Mouse (Mus musculus) limb, embryonic 14.5 days (tissue): ENCODE measurements around the gene Dyrk2. TPM values are rescaled to one million over a fixed set of nuclear protein-coding genes. Genes with fewer than 3 reads are reported as not detected.

Experiments
- ATAC-seq: fragments of 200-750 bp; cut with Nextera tagmentation; 2 replicates; pipeline ENCODE4 v1.8.0; 2017; ENCODE audit warnings: low read depth, moderate number of reproducible peaks, moderate TSS enrichment; ENCODE audit not compliant: low FRiP score
- DNase-seq: peaks from one replicate; pipeline ENCODE4 v3.0.0-alpha.2; 2015; ENCODE audit warnings: low spot score
- H3K27ac ChIP-seq: fragments of 300-500 bp; sonication (generic); replicated peaks from 2 replicates; pipeline ENCODE4 v1.5.1; 2014; ENCODE audit warnings: low read depth, mild to moderate bottlenecking, low read length, moderate library complexity, mixed read lengths
- H3K27me3 ChIP-seq: fragments of 300-500 bp; sonication (generic); 2 replicates; pipeline ENCODE4 v1.6.1; 2014; ENCODE audit warnings: low read length, mixed read lengths; ENCODE audit not compliant: control insufficient read depth, insufficient read depth
- H3K36me3 ChIP-seq: fragments of 300-500 bp; sonication (generic); 2 replicates; pipeline ENCODE4 v1.6.1; 2014; ENCODE audit warnings: mild to moderate bottlenecking, low read length, moderate library complexity, mixed read lengths; ENCODE audit not compliant: control insufficient read depth, insufficient read depth
- H3K4me1 ChIP-seq: fragments of 300-500 bp; sonication (generic); 2 replicates; pipeline ENCODE4 v1.6.1; 2014; ENCODE audit warnings: antibody characterized with exemption, low read length, mixed read lengths; ENCODE audit not compliant: control insufficient read depth, insufficient read depth
- H3K4me2 ChIP-seq: fragments of 300-500 bp; sonication (generic); replicated peaks from 2 replicates; pipeline ENCODE4 v1.6.1; 2014; ENCODE audit warnings: low read depth, mild to moderate bottlenecking, low read length, moderate library complexity; ENCODE audit not compliant: severe bottlenecking
- H3K4me3 ChIP-seq: fragments of 300-500 bp; sonication (generic); replicated peaks from 2 replicates; pipeline ENCODE4 v1.5.1; 2014; ENCODE audit warnings: low read length
- H3K9ac ChIP-seq: fragments of 300-500 bp; sonication (generic); 2 replicates; pipeline ENCODE4 v1.6.1; 2014; ENCODE audit warnings: mild to moderate bottlenecking, low read depth, low read length, moderate library complexity; ENCODE audit not compliant: severe bottlenecking
- H3K9me3 ChIP-seq: fragments of 300-500 bp; sonication (generic); 2 replicates; pipeline ENCODE4 v1.6.1; 2016; ENCODE audit warnings: low read length; ENCODE audit not compliant: control insufficient read depth
- POLR2A ChIP-seq: fragments of 200-500 bp; IDR thresholded peaks from 2 replicates; pipeline ENCODE4 v1.8.0; 2012; ENCODE audit warnings: inconsistent platforms, mild to moderate bottlenecking, moderate library complexity, borderline replicate concordance; ENCODE audit not compliant: insufficient read depth, insufficient read length; ENCODE audit errors: extremely low read depth
- WGBS: fragments of 180-500 bp; shearing (Covaris S2); extraction: QIAGEN DNeasy Blood & Tissue Kit; methylation state at CpG from one replicate; pipeline ENCODE4 v1.1.7; 2014; 5-methylcytosine and 5-hydroxymethylcytosine counted together
- polyA plus RNA-seq, 2 experiments: library from polyadenylated mRNA; depleted of rRNA in 1 of 2; stranded (reverse) in 1 of 2; unstranded in 1 of 2; fragments of >200 nt; fragmentation: Nextera tagmentation in 1 of 2; extraction: Ambion mirVana in 1 of 2; gene quantifications; 2 replicates each; pipeline versions ENCODE4 v1.2.1 to v1.2.3; 2012 to 2014

Gene Dyrk2
- polyA plus RNA-seq, 2 experiments: 13.3 to 20.9 TPM

DNA sequence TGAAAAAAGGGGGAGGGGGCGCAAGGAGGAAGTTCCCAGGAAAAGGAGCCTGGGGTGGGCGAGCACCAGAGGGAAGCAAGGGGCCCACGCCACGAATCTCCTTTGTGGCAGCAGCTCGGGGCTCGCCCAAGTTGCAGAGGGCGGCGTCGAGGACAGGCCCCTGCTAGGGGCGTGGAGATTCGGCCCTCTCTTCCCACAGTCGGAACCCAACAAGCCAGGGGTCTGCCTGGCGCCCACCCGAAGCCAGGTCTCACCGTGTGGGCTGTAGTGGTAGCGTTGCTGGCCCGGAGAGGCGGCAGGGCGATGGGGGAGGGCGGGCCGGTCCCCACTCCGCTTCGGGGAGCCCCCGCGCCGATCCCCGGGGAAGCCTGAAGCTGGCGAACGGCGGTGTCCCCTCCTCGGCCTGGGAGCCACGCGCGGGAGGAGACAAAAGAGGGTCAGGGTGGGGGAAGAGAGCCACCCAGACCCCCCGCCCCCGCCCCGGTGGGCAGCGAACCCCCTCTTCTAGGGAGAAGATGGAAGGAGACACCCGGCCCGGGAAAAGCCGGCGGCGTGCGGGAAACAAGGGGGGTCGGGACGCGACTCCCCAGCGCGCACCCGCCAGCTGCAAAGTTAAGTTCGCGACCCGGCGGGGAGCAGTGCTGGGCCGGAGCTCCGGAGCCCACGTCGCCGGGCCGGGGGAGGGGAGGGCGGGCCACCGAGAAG lies 2.0 kb downstream of the Dyrk2 start:
- peak; percentile 35 for ATAC-seq
- no peak for TF ChIP-seq POLR2A
- H3K9me3 ChIP-seq: no peaks in the 10 kb centered on the region
- H3K27ac ChIP-seq: peak overlapping the region; percentile 94
- peak; percentile 49 for DNase-seq
- H3K4me2 ChIP-seq: peak overlapping the region; percentile 80
- H3K36me3 ChIP-seq: peaks cover 21% of the 10 kb centered on the region
- H3K4me1 ChIP-seq: peaks cover 25% of the 10 kb centered on the region
- peak overlapping the region; percentile 98 for H3K9ac ChIP-seq
- no peaks in the 10 kb centered on the region for H3K27me3 ChIP-seq
- H3K4me3 ChIP-seq: peak overlapping the region; percentile 94
- under 1% methylated on average over 30 of the region's 62 CpGs for WGBS

DNA sequence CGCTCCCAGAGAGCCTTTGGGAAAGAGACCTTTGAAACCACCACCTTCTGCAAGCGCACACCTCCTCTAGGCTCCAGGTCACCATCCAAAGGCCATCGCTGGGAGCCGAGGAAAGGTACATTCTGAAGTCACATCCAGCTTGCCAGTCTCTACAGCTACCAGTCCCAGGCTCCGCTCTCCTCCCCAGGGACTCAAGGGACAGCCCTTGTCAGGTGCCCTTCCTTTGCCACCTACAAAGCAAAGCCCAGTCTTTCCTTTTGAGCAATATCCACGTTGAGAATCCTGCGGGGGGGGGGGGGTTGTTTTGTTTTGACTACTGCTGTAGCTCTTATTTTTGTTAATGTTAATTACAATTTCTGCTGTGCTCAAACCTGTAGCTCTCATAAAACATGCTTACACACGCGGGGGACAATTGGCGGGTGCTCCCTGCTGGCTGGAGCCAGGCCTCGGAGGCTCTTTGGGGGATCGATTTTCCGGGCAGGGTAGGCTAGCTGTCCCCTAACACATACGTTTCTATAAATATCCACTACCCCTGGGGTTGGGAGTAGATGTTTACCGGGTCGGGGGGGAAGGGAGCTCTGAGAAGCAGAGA lies 2.6 kb downstream of the Dyrk2 start:
- Histone ChIP-seq H3K36me3 (peaks cover 28% of the 10 kb centered on the region), H3K9ac (peak overlapping the region; percentile 98), H3K27ac (peak overlapping the region; percentile 94), H3K27me3 (no peaks in the 10 kb centered on the region), H3K9me3 (no peaks in the 10 kb centered on the region), H3K4me3 (peak overlapping the region; percentile 94), H3K4me1 (peaks cover 25% of the 10 kb centered on the region), H3K4me2 (peak overlapping the region; percentile 80)
- 10% methylated on average over 16 of the region's 16 CpGs for WGBS
- ATAC-seq (no peak), DNase-seq (no peak)
- TF ChIP-seq POLR2A: no peak

DNA sequence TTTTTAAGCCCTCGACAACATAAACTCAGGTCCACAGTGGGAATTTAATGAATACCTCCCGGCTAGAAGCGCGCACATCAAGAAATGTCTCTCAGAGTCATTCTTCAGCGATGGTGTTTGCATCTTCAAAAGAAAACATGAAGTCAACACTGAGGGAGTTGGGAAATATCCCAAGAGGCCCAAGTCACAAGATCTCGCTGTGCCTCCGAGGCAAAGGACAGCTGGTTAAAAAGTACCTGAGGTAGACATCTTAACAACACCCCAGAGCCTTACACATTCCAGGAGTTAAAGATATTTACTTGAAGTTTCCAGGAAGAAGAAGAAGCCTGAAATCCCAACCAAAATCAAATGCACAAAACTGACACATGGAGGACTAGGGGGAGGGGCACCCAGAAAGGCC lies 5.0 kb downstream of the Dyrk2 start:
- H3K4me1 ChIP-seq: peaks cover 18% of the 10 kb centered on the region
- WGBS: 86% methylated on average over 7 of the region's 7 CpGs
- H3K9me3 ChIP-seq: peaks cover 8% of the 10 kb centered on the region; the same call in 1 of the 2 replicates
- DNase-seq (no peak), ATAC-seq (no peak)
- no peak overlapping the region for H3K4me3 ChIP-seq
- H3K27ac ChIP-seq: no peak overlapping the region
- no peaks in the 10 kb centered on the region for H3K27me3 ChIP-seq
- no peak overlapping the region for H3K4me2 ChIP-seq
- H3K9ac ChIP-seq: no peak overlapping the region
- H3K36me3 ChIP-seq: peaks cover 52% of the 10 kb centered on the region
- TF ChIP-seq POLR2A: no peak

DNA sequence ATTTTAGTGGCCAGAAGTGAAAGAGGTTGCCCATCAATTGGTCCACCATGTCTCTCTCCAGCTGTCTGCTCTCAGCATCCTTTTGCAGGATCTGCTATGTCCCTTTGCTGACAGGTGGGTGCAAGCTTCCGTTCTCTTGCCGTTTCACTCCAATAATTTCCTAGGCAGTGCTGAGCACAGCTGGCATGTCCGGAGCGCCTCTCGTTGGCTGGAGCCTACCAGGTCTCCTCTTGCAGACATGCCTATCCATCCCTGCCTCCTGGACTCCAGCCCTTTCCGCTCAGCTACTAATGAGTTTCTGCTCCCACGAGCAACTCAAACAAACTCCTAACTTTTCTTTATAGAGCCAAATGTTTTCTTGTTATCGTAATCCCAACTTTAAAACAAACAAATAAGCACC lies 6.4 kb downstream of the Dyrk2 start:
- Histone ChIP-seq H3K27ac (no peak overlapping the region), H3K36me3 (peaks cover 66% of the 10 kb centered on the region), H3K4me2 (no peak overlapping the region), H3K4me1 (peaks cover 17% of the 10 kb centered on the region), H3K27me3 (no peaks in the 10 kb centered on the region), H3K4me3 (no peak overlapping the region), H3K9me3 (peaks cover 8% of the 10 kb centered on the region; the same call in 1 of the 2 replicates), H3K9ac (no peak overlapping the region)
- TF ChIP-seq POLR2A: no peak
- ATAC-seq: no peak
- no peak for DNase-seq
- WGBS: 83% methylated on average over 8 of the region's 8 CpGs

DNA sequence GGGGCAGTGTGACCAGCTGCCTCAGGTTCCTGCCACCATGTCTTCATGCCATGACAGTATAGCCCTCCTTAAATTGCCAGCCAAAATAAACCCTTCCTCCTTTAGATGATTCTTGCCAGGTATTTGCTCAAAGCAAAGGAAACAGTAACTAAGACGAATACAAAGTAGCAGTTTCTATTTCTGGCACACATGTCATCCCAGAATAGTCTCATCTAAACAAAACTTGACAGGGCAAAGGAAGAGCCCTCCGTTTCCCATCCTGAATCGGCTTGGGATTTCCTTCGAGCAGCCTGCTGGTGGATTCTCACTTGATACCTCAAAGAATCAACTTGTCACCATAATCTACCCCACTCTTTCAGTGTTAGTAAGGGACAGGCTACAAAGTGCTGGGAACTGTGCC lies 7.8 kb downstream of the Dyrk2 start:
- DNase-seq (no peak), ATAC-seq (no peak)
- Histone ChIP-seq H3K4me1 (peaks cover 15% of the 10 kb centered on the region), H3K4me3 (no peak overlapping the region), H3K9me3 (peaks cover 8% of the 10 kb centered on the region; the same call in 1 of the 2 replicates), H3K36me3 (peaks cover 73% of the 10 kb centered on the region), H3K27ac (no peak overlapping the region), H3K27me3 (no peaks in the 10 kb centered on the region), H3K4me2 (no peak overlapping the region), H3K9ac (no peak overlapping the region)
- no peak for TF ChIP-seq POLR2A
- WGBS: 91% methylated on average over 4 of the region's 4 CpGs
